Mouse (Mus musculus): ENCODE measurements around the gene Lrr1.

The Lrr1 gene

GRCm38 (mm10) chr12:69168461-69169106, at the start of gene Lrr1:
Gene Lrr1 (plus strand): TSS chr12:69168814.
- WGBS, result under 1% methylated on average over 40 of the region's 40 CpGs

- 89% methylated on average over 6 of the region's 6 CpGs for WGBS
These were observed 48.7 kb upstream of the Lrr1 start for GRCm38 (mm10) chr12:69119908-69120307.

GRCm38 (mm10) chr12:69122801-69123200, 45.8 kb upstream of the Lrr1 start:
- WGBS, result 91% methylated on average over 11 of the region's 11 CpGs

GRCm38 (mm10) chr12:69125066-69125465, 43.5 kb upstream of the Lrr1 start:
- WGBS, result 85% methylated on average over 5 of the region's 5 CpGs

GRCm38 (mm10) chr12:69127170-69127569, 41.4 kb upstream of the Lrr1 start:
- WGBS, result 93% methylated on average over 5 of the region's 5 CpGs

- 76% methylated on average over 3 of the region's 3 CpGs for WGBS
These were observed 41.0 kb upstream of the Lrr1 start for GRCm38 (mm10) chr12:69127626-69128025.

- WGBS, result 48% methylated on average over 18 of the region's 18 CpGs
These were observed 38.8 kb upstream of the Lrr1 start for GRCm38 (mm10) chr12:69129634-69130310.

- WGBS, result 75% methylated on average over 12 of the region's 12 CpGs
These were observed 38.1 kb upstream of the Lrr1 start for GRCm38 (mm10) chr12:69130486-69130885.

GRCm38 (mm10) chr12:69131267-69131666, 37.3 kb upstream of the Lrr1 start:
- 91% methylated on average over 6 of the region's 6 CpGs for WGBS

- WGBS, result 8% methylated on average over 10 of the region's 10 CpGs
These were observed 36.6 kb upstream of the Lrr1 start for GRCm38 (mm10) chr12:69131981-69132380.

- 81% methylated on average over 3 of the region's 3 CpGs for WGBS
These were observed 29.4 kb upstream of the Lrr1 start for GRCm38 (mm10) chr12:69139201-69139600.

- 92% methylated on average over 7 of the region's 7 CpGs for WGBS
These were observed 28.8 kb upstream of the Lrr1 start for GRCm38 (mm10) chr12:69139841-69140240.

GRCm38 (mm10) chr12:69143460-69143859, 25.2 kb upstream of the Lrr1 start:
- 80% methylated on average over 6 of the region's 6 CpGs for whole genome bisulfite sequencing

GRCm38 (mm10) chr12:69147166-69147735, 21.4 kb upstream of the Lrr1 start:
- 96% methylated on average over 5 of the region's 5 CpGs for WGBS

- WGBS, result 92% methylated on average over 13 of the region's 13 CpGs
These were observed 18.6 kb upstream of the Lrr1 start for GRCm38 (mm10) chr12:69150049-69150448.

GRCm38 (mm10) chr12:69155923-69156322, 12.7 kb upstream of the Lrr1 start:
- 76% methylated on average over 2 of the region's 2 CpGs for WGBS

- WGBS, result 83% methylated on average over 4 of the region's 4 CpGs
These were observed 12.2 kb upstream of the Lrr1 start for GRCm38 (mm10) chr12:69156436-69156835.

GRCm38 (mm10) chr12:69157107-69157506, 11.5 kb upstream of the Lrr1 start:
- 98% methylated on average over 2 of the region's 2 CpGs for WGBS

- under 1% methylated on average over 19 of the region's 19 CpGs for WGBS
These were observed 10.2 kb upstream of the Lrr1 start for GRCm38 (mm10) chr12:69158366-69158764.

- under 1% methylated on average over 61 of the region's 68 CpGs for WGBS
These were observed 9.6 kb upstream of the Lrr1 start, which contains the start of gene Rps29 for GRCm38 (mm10) chr12:69158765-69159577. Gene Rps29 (minus strand): TSS chr12:69159186.

GRCm38 (mm10) chr12:69159578-69159940, 9.1 kb upstream of the Lrr1 start:
- 3% methylated on average over 9 of the region's 9 CpGs for WGBS

GRCm38 (mm10) chr12:69160677-69161076, 7.9 kb upstream of the Lrr1 start:
- 72% methylated on average over 2 of the region's 2 CpGs for WGBS
